Comparison of ENCODE assay signal across 21 mouse cellular contexts in genomic region chr4:59429128-59429527, GRCm38 (mm10).
"Had no signal": no experiment of that assay in that cellular context is flagged by ENCODE, and none has a peak within 500 bp of the region (broad histone marks: within the 10 kb centered on the region; RNA-seq: fewer than 3 reads in every experiment).

No protein-coding gene starts in this region.

- H3K4me2 ChIP-seq: liver, embryonic 15.5 days; lung, embryonic 14.5 days; midbrain, embryonic 13.5 days; neural tube, embryonic 13.5 days had no signal

- H3K9me3 ChIP-seq: liver, embryonic 15.5 days; megakaryocyte, embryonic 14.5 days; midbrain, embryonic 13.5 days; neural tube, embryonic 13.5 days had no signal

- H3K4me3 ChIP-seq: layer of hippocampus, adult 2 months; liver, embryonic 15.5 days; megakaryocyte, embryonic 14.5 days; midbrain, embryonic 13.5 days; myocyte; neural tube, embryonic 13.5 days had no signal

- H3K27ac ChIP-seq: kidney, postnatal 0 days; layer of hippocampus, adult 2 months; liver, embryonic 15.5 days; macrophage; midbrain, embryonic 13.5 days; neural tube, embryonic 13.5 days; stomach, postnatal 0 days had no signal

- DNase-seq: kidney, adult 2 months; kidney, postnatal 25 days; layer of hippocampus, adult 9-11 months; lung, embryonic 14.5 days; right cerebral cortex, postnatal 14 days; right cerebral cortex, postnatal 4 days; thymus, adult 2 months; thymus, postnatal 14 days; thymus, postnatal 4 days had no signal

- ATAC-seq: intestine, postnatal 0 days; lung, postnatal 0 days; midbrain, embryonic 13.5 days; midbrain, embryonic 16.5 days had no signal

- H3K4me1 ChIP-seq: midbrain, embryonic 13.5 days had no signal

- H3K27me3 ChIP-seq: liver, embryonic 15.5 days; megakaryocyte, embryonic 14.5 days; midbrain, embryonic 13.5 days; neural tube, embryonic 13.5 days had no signal

- H3K36me3 ChIP-seq: midbrain, embryonic 13.5 days; neural tube, embryonic 13.5 days had no signal

- H3K9ac ChIP-seq: liver, embryonic 15.5 days; lung, embryonic 14.5 days; midbrain, embryonic 13.5 days; neural tube, embryonic 13.5 days had no signal
